Mouse (Mus musculus): Measurements from ENCODE around the gene Slc6a20a.
A peak's percentile ranks its signal among the peaks of the same experiment; 100 is the strongest.
"Not testable (repeated sequence)": the region's sequence is repeated elsewhere in the genome, so short reads cannot be mapped to it uniquely, and the experiment has no call there.

Gene Slc6a20a

DNA sequence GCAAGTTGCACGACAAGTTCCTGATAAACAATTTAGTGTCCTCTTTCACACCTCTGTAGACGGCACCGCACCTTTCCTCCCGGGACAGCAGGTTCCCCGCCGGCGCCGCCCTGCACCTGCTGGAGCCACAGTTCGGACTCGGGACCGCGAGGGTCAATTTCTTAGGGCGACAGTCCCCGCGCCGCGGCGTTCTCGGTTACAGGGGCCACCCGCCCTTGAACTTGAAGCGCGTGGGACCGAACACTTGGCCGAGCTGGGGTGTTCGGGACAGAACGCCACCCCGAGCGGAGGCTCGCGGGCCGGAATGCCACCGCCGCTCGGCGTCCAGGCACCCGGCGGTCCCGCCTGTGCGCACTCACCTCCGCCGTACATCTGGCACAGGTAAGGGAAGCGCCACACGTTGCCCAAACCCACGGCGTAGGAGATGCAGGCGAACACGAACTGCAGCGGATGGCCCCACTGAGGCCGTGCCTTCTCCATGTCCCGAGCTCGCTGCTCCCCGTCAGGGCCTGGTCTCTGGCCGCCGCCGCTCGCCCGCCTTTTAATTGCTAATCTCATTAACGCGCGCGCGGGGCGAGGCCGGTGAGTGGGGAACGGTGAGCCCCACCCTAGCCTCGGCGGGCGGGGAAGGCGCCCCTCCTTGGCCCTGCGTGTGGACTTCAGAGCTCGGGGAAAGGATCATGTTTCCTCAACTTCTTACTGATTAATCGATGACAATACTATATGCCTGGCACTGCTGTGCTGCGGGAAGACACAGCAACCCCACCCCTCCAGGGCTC lies at the start of gene Slc6a20a, which contains the start of gene Ccr9:
Gene Slc6a20a (minus strand): TSS at position 559 of the 779 bp plus-strand sequence.
Gene Ccr9 (plus strand): TSS at position 113 of the 779 bp plus-strand sequence.
- no peak for DNase-seq (ENCODE audit: extremely low spot score, low read depth, low spot score)

DNA sequence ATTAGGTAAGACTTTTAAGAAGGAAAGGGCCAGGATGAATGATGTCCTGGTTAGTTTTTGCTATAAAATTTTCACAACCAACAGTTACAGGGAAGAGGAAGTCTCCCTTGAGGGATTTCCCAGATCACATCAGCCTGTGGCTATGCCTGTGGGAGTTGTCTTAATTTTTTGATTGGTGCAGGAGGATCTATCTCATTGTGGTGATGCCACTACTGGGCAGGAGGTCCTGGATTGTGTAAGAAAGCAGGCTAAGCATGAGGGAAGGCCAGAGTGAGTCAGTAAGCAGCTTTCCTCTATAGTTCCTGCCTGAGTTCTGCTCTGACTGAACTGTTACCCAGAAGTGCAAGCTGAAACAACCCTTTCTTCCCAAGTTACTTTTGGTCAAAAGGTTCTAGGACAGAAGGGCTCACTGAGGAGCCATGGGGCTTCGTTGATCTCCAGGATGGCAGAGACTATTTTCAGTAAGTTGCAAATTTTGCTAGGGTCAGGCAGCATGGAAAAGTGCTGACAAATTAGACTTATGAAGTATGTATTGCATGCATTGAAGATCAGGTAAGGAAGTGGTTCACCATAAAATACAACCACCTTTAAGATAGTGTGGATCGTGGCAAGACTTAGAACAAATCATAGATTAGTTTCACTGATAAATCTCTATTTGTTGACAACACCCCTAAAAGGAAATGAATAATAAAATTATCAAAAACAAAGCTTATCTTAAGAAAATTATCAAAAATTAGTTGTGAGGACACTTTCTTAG lies 44.2 kb upstream of the Slc6a20a start:
- no peak for DNase-seq (ENCODE audit: extremely low spot score, low read depth, low spot score)

DNA sequence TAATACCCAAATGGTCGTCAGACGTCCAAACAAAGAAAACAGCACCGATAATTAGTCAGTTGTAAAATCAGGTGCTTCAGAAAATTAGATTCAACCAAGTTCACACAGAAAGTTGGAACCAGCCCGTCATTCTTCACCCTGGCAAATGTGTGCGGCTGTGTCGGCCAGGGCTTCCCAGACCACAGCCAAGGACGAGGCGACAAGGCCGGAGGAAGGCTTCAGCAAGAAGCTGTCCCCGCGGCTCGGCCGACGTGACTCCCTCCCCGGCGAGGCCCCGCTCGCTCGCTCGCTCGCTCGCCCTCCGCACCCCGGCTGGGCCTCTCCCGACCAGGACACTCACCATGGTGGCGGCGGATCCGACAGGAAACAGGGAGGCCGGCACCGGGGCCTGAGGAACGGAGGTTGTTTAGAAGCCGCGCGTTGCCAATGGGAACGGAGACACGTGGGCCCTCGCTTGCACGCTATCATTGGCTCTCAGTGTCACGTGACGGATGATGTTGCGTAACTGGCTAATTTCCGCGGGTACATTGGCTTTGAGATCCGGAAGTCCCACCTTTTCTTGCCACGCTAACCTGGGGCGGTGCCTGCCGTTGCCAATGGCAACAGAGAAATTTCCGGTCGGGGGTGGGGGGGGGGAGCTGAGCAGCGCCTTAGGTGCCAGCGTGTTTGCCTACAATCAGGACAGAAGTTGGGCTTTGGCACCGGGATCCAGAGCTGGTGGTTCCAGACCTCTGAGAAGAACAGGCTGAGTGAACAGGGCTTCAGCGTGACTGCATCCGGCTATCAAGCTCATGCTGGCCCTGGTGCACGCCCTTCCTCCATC lies 38.7 kb upstream of the Slc6a20a start, which contains the start of gene Lztfl1:
Gene Lztfl1 (minus strand): TSS at position 512 of the 823 bp plus-strand sequence.
- peak; percentile 96 for DNase-seq (ENCODE audit: extremely low spot score, low read depth, low spot score)

DNA sequence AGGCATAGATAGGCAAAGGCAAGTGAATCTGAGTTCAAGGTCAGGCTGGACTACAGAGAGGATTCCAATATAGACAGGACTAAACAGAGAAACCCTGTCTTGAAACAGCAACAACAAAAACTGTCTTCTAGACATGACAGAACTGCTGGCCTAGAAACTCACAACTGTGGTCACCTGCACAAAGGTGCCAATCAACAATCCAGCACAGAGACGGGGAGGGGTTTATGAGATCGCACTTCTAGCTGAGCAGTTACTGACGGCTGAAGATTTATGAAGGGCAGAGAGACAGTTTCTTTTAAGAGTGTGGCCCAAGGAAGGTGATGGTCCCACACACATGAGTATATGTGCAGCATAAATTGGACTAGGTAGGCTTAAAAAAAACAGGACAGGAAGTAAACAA lies 37.6 kb upstream of the Slc6a20a start:
- DNase-seq (ENCODE audit: extremely low spot score, low read depth, low spot score) = no peak

DNA sequence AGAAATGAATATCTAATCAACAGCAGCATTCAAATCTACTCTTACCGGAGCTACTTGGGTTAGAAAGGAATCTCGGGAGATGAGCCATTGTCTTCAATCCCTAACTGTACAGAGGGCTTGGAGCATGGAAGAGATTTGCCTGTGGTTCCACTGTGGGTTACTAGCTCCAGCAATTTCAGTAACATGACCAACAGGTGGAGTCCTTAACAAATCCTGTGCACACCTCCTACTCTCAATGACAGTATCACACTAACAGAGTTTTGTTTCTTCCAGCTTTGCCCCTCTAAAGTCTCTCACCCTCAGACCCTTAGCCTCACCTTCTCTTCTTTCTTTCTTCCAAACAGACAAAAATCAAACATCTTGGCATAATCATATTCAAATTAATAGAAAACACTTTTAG lies 34.4 kb upstream of the Slc6a20a start:
- no peak for DNase-seq (ENCODE audit: extremely low spot score, low read depth, low spot score)

DNA sequence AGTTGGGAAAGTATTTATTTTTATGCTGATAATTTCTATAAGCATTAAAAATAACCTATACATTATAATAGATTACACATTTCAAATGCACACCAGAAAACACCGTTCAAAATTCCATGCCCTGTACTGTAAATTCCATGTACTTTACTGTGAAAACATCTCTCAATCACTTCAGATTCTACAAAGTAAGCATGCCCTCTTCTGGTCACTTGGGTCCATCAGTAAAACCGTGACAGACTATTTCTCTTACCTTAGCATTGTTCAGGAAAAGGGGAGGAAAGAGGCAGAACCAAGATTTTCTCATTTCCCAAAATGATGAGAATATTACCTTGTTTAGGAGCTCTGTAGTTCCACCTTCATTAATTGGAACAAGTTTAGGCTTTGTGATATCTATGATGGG lies 30.5 kb upstream of the Slc6a20a start:
- no peak for DNase-seq (ENCODE audit: extremely low spot score, low read depth, low spot score)

DNA sequence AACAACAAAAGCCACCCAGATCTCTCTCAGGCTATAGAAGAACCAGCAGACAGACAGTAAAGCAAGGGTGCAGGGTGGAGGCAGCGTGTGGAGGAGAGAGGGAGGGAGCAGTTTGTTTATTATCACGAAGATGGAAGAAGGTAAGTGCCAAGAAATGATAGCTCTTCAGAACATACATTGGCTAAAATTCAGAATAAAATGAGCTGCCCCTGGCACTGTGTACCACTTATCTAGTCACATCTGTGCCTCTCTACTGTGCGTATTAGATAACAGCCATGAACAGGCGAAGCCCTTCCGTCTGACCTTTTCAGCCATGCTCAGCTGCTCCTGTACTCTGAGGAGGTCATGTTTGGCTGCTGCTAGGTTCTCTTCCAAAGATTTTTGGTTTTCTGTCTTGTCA lies 23.1 kb upstream of the Slc6a20a start:
- no peak for DNase-seq (ENCODE audit: extremely low spot score, low read depth, low spot score)

DNA sequence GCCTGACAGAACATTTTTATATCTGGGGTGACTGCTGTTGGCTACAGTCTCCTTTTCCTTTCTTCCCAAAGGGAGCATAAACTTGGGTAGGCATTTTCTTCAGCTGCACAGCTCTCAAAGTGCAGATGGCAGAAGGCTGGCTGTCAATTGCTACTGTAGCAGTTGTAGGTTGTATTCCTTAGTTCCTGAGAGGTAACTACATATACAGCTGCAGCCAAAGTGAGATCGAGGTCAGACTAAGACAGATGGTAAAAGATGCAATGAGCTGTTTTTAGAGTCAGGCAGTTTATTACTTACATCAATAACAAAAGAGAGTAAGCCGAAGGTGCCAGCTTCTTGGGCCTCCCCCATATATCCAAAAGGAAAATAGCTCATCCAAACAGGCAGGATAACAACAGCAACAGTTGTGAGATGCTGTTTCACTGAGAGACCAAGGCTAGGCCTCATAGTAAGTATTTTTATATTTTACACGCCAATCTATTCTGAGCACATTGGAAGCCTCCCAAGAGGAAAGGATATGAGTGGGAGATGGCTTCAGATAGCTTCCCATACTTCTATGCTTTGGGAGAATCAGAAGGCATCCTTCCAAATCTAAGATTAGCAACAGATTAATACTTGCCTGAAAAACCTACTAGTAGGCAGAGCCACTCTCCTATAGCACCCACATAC lies 17.1 kb upstream of the Slc6a20a start:
- no peak for DNase-seq (ENCODE audit: extremely low spot score, low read depth, low spot score)

DNA sequence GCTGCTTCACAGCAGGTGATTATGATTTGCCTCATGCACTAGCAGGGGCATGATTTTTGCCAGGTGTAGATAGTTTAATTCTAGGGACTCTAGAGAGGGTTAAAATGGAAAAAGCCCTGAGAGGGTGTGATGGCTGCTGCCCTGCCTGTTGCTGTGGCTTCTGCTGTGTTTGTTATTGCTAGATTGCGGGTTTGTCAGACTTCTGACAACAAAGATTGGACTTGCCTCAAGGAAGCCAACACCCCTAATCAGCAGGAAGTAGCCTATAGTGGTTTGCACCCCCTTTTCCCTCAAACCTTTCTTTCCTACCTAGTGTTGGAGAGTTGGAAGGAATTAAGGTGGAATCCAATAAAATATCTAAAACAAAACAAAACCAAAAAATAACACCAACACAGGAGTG lies 9.5 kb upstream of the Slc6a20a start:
- no peak for DNase-seq (ENCODE audit: extremely low spot score, low read depth, low spot score)

DNA sequence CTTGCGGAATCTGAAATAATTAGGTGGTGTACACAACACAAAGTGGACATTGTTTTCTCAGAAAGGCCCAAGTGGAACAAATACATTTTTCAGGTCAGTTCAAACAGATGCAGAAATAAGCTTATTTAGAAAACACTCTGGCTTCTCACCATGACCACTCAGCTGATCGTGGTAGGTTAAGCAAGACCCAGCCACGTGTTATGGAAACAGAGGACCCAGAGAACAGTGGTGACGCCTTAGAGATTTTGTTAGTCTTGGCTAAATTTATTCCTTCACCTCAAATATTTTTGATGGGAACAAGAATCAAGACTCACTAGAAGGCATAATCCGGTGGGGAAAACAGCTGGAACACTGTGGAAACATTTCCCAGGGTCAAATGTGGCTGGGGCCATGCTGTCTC lies 7.5 kb upstream of the Slc6a20a start:
- no peak for DNase-seq (ENCODE audit: extremely low spot score, low read depth, low spot score)

DNA sequence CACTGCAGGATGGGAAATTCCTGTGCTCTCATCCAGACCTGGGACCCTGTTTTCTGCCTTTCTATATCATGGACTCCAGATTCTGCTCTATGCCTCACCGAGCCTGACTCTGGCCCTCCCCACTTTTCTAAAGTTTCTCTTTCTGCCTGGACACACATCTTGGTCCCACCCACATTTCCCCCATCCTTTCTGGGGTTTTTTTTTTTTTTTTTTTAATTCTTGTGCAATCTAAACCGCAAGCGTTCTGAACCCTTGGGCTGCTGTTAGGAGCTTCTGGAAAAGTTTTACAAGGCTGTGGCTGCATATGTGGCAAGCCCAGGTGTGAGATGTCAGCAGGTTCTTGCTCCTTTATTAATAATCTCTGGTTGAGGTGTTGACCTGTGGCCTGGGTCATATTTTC lies 5.0 kb upstream of the Slc6a20a start:
- no peak for DNase-seq (ENCODE audit: extremely low spot score, low read depth, low spot score)

DNA sequence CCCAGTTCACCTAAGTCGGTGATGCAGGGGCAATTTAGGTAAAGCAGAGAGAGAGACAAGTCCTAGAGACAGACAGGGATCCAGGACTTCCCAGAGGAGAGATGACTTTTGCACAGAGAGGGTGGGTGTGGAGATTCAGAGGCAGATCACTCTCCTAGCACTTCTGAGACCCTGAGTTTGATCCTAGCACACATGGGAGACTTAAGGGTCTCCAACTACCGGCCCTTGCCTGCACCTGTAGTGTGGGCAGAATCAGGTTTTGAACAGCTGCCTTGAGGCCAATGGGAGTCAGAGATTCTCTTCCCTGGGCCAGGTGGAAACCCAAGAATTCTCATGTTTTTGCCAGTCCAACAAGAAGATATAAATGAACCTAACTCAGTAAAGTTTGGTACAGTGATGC lies 513 bp upstream of the Slc6a20a start:
- DNase-seq (ENCODE audit: extremely low spot score, low read depth, low spot score) = no peak

DNA sequence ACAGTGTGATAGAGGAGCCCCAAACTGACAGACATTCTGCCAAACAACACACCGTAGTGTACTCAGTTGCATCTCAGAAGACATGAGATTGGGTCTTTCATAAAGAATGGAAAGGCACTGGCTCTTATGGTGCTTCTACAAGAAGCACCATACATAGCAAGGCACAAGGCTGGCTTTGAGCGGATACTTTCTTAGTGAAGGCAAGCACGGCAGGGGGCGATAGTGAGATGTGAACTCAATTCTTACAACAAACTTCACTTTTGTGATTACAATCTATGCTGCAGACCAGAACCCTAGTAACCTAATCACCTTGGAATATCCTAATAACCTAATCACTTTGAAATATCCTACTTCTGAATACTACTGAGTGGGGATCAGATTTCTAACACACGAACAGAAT lies 13.0 kb downstream of the Slc6a20a start:
- no peak for DNase-seq (ENCODE audit: extremely low spot score, low read depth, low spot score)

DNA sequence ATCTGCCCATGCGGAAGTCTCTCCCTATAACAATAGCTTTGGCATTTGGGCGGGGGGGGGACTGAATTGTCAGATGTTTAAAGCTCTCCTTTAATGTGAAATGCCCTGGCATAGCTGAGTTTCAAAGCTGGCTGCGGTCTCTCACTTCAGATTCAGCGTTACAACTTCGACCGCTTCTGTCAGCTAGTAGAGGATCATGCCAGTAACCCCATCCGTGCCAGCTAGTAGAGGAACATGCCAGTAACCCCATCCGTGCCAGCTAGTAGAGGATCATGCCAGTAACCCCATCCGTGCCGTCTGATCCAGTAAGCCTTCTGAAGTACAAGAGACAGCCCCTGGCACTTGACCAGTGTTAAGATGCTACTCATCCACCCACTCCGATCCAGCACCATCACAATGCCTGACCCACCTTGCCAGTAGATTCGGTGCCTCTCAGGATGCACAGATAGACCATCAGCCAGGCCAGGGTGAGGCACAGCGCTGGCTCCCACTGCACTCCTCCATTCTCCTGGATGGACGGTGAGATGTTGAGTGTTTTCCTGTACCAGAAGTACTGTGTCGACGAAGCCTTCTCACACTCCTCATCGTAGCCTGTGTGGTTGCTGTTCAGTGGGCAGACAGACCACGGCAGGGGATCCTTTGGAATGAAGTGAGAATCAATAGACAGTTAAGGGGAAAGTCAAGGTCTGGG lies 18.6 kb downstream of the Slc6a20a start:
- DNase-seq (ENCODE audit: extremely low spot score, low read depth, low spot score) = not testable (repeated sequence)

DNA sequence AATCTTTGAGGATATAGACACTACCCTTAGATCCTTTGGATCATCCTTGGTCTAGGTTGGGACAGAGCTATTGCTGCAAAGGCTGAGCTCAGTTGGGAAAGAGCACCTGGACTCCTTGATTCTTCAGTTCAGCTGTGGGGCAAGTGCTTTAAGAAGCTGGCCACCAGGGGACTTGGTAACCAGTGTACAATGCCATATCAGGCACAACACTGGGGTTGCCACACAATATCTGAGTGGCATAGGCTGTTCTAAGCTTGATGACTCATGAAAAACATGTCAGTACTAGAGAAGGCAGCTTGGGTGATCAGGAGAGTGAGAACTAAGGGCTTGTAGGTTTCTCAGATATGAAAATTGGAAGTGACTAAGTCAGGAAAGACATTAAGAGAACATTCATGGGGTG lies 19.7 kb downstream of the Slc6a20a start:
- DNase-seq (ENCODE audit: extremely low spot score, low read depth, low spot score) = no peak

DNA sequence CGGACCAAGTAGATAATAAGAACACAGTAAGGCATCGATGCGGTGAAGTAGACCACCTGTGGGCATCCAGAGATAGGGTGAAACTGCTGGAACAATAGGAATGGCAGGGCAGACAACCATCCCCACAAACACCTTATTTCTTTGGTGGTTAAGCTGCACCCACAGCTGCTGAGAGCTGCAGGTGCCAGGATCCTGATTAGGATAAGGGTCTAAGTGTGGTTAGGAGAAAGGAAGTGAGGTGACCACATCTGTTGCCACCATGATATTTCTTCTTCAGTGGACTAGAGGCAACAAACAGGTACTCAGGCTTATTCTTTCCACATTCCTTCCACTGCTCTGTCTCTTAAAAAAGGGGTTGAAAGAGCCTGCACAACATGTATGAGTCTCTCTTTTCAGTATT lies 21.2 kb downstream of the Slc6a20a start:
- DNase-seq (ENCODE audit: extremely low spot score, low read depth, low spot score) = no peak

DNA sequence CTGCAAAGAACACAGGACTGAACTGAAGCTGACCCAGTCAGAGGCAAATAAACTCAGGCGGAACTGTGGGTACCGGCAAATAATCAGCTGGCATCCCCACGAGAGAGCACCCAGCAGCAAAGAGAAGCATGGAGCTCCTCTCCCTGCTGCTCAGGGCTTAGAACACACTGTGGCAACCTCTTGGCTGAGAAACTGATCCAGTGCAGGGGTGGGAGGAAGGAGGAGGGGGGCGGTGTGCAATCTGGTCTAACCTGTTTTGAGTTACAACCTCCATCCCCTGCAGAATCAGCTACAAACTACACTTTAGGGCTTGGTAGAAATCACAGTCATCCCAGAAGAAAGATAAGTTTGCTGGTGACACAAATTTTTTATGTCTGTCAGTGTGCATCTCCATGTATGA lies 27.3 kb downstream of the Slc6a20a start:
- no peak for DNase-seq (ENCODE audit: extremely low spot score, low read depth, low spot score)

DNA sequence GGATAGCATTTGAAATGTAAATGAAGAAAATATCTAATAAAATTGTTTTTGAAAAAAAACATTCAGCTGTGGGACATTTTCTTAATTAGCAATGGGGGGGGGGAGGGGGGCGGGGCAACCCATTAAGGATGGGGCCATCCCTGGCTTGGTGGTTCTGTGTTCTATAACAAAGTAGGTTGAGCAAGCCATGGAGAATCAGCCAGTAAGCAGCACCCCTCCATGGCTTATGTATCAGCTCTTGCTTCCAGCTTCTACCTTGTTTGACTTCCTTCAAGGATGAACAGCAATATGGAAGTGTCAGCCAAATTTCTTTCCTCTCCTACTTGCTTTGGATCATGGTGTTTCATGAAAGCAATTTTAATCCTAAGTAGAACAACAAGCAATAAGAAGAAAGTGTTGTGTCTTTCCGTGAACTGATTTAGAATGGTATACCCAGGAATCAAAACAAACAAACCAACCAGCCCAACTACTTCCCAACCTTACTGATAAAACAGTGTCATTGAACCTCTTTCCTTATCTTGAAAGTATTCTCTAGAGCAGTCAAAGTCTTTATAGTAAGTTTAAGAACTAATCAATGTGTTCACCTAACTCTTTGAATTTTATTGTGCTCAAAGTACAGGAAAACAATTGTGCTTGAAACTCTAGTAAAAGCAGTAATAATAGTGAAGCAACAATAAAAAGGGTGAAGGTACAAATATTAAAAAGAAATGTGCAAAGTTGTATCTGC lies 28.7 kb downstream of the Slc6a20a start:
- DNase-seq (ENCODE audit: extremely low spot score, low read depth, low spot score) = no peak

DNA sequence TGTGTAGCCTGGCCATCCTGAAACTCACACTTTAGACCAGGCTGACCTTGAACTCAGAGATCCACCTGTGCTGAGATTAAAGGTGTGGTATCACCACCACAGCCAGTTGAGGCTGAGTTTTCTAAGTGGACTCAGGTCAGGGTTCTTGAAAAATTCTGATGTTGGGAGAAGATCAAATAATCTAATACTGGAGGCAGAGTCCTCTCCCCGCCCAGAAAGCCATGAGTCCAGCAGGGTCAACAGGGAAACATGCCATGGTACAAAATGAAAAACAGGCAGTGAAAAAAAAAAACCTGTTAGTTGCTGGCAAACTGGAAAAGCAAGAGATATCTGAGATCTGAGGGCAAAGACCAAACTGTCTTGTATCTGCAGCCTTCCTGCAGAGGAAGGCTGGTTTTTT lies 38.6 kb downstream of the Slc6a20a start:
- DNase-seq (ENCODE audit: extremely low spot score, low read depth, low spot score) = no peak

DNA sequence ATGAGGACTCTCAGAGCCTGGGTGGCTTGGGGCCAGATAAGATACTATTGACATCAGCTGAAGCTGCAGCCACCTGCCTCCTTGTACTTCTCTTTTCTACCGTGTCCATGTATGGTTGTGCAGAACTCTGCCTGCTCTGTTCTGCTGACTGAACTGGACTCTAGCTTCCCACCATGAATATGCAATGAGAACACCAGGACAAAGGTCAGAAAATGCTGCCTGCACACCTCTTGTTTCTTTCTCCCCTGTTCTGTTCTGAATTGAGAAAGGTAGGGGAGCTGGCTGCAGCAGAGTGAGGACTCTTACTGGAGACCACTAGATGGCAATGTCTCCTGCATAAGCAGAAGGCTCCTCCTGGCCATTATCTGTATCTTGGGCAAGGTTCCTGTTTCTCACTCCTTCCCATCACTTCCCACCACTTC lies 40.0 kb downstream of the Slc6a20a start:
- DNase-seq (ENCODE audit: extremely low spot score, low read depth, low spot score) = no peak

All from hindlimb bud, embryonic 11.5 days (tissue).